Mouse (Mus musculus): Measurements from ENCODE around the gene Tada2a.
A peak's percentile ranks its signal among the peaks of the same experiment; 100 is the strongest.

Gene Tada2a

DNA sequence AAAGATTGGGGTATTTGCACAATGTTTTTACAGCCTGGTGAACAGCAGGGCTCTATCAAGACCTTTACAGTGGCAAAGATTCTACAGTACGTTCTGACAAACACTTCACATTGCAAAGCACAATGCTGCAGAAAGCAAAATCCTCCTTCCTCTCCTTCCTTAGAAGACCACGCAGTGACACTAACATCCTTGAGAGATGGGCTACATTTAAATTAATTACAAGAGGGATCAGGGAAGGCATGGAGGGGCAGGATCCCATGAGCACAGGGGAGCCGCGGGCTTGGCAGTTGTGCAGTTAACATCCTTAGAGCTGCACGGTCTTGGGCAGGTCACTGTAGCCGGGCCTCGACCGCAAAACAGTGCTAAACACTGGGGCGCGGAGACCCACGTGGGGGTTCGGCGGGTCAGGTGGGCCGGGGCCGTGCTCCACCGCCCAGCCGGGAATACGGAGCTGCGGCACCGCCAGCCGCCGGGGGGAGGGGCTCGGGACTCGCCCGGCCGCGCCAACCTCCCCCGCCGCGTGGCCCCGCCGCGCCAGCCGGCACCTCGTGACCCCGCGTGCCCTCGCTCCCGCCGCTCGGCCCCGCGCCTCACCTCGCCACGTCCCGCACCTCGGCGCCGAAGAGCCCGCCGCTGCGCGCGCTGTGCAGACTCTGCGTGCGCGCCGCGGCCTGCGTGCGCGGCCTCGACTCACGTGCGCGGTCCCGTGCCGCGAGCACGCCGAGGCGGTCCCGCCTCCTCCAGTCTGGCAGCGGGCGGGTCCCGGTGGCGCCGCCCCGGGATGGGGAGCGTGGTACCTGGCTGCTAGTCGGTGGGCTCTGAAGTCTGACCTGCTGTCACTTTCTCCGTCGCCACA, at the start of gene Tada2a, which contains the start of gene Acaca:
TSS of gene Tada2a (minus strand) at position 658 of the 856 bp plus-strand sequence.
TSS of gene Acaca (plus strand) at position 730 of the 856 bp plus-strand sequence.
- peak; percentile 73 to 93 for DNase-seq

GRCm38 (mm10) chr11:84178571-84178970, 49.2 kb upstream of the Tada2a start:
- DNase-seq: peak in 1 of 2 experiments; percentile 11

GRCm38 (mm10) chr11:84172539-84173435, 43.4 kb upstream of the Tada2a start:
- no peak for DNase-seq

DNA sequence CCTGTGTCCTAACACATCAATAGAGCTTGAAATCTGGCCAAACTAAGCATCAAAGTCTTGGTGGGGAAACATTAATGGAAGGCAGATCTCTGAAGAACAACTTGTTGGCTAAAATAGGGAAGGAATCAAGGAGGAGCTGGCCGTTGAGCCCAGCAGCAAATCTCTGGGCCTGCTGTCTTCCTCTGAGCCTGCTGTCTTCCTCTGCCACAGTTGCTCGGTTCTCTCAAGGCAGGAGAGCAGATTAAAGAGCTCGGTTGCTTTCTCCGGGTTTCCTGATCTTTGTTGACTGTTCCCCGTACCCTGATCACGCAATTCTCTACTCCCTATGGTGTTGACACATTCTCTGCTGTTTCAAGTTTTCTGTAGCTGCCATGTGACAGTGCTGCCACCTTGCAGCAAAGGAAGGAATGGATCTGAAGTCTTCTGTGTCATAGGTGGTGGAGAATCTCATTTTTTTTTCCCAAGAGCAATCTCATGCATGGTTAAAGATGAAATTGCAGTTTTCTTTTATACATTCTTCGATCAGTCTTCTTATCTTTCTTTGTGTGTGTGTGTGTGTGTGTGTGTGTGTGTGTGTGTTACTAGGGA, 39.4 kb upstream of the Tada2a start:
- peak; percentile 45 to 46 for DNase-seq

DNA sequence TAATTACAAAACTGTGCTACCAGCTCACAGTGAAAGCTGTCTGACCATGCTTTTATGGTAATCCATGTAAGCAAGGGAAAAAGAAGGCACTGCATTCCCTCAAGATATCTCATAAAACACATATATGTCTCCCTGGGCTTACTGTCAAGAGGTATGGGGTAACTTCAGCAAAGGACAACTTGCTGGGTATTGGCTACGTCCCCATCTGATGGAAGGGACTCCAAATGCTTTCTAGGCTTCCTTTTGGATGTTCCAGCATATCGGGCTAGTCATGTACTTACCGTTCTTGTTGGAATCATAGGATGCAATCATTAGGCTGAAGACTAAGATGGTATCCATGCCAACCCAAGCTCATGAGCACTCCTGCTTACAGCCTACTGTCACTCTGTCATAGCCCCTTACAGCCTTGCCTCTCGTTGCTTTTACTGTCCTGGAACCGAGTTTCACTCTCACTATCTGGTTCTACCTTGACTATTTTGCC, 37.7 kb upstream of the Tada2a start, which contains the start of gene Gm11437:
TSS of gene Gm11437 (minus strand) at position 431 of the 481 bp plus-strand sequence.
- no peak for DNase-seq

GRCm38 (mm10) chr11:84164561-84164960, 35.2 kb upstream of the Tada2a start:
- DNase-seq: no peak

GRCm38 (mm10) chr11:84164123-84164522, 34.7 kb upstream of the Tada2a start:
- no peak for DNase-seq

GRCm38 (mm10) chr11:84156535-84157262, 27.3 kb upstream of the Tada2a start:
- DNase-seq: no peak

DNA sequence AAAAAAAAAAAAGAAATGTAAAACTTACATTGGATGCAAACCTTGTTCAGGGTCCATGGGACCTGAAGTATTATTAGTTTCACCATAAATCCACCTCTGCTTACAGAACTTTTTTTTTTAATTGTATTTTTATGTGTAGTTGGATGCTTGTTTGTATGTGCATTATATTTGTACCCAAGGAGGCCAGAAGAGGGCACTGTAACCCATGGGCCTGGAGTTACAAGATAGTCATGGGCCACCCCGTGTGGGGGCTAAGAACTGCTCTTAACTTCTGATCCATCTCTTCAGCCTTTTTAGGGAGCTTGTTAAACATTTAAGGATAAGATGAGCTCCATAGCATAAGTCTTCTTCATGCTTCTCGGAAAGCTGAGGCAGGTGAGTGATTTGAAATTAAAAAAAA, 21.5 kb upstream of the Tada2a start:
- DNase-seq: no peak

GRCm38 (mm10) chr11:84146081-84146480, 16.7 kb upstream of the Tada2a start:
- no peak for DNase-seq

DNA sequence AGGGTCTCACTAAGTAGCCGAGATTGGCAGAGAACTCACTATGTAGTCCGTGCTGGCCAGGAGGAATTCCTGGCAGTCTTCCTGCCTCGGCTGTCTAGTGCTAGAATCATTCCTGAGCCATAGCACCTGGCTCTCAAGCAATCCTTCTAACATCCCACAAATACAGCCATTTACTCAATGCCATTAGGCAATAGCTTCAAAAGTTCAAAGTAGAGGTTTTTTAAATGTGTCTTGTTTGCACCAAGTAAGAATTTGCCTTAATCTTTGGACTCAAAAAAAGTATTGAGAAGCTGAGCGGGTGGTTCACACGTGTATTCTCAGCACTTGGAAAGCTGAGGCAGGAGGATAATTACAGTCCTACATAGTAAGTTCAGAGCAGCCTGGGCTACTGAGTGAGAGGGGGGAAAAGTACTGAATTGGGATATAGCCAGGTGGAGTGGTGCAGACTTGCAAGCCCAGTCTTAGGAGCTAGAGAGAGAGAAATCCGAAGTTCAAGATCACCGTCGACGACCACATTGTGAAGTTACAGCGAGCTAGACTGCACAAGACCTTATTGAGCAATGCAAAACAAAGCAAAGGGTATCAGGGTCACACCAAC, 15.9 kb upstream of the Tada2a start:
- DNase-seq: no peak

GRCm38 (mm10) chr11:84141752-84142151, 12.4 kb upstream of the Tada2a start:
- DNase-seq: peak; percentile 23 to 39

GRCm38 (mm10) chr11:84136453-84136852, 7.1 kb upstream of the Tada2a start:
- DNase-seq: no peak

DNA sequence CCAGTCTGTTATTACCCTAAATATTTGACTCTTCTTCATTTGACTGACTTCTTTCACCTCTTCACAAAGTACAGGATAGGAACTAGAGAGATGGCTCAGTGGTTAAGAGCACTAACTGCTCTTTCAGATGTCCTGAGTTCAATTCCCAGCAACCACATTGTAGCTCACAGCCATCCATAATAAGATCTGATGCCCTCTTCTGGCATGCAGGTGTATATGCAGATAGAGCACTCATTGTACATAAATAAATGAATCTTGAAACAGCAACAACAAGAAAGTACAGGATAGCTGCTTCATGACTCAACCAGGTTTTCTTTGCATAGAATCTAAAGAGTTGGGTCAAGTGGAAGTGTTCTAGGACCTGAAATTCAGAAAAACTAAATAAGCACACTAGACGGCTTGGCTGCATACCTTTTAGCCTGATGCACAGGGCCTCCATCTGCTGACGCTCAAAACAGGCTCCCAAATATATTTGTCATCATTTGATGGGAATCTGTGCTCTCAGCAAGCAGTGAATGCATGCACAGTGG, 5.0 kb upstream of the Tada2a start:
- DNase-seq: no peak

GRCm38 (mm10) chr11:84129799-84130185, 392 bp upstream of the Tada2a start:
- no peak for DNase-seq

- DNase-seq: no peak
Observed at GRCm38 (mm10) chr11:84127977-84128376, 1.4 kb downstream of the Tada2a start.

- DNase-seq: no peak
Observed at GRCm38 (mm10) chr11:84121051-84121956, 8.1 kb downstream of the Tada2a start.

- no peak for DNase-seq
Observed at GRCm38 (mm10) chr11:84117431-84117830, 12.0 kb downstream of the Tada2a start.

DNA sequence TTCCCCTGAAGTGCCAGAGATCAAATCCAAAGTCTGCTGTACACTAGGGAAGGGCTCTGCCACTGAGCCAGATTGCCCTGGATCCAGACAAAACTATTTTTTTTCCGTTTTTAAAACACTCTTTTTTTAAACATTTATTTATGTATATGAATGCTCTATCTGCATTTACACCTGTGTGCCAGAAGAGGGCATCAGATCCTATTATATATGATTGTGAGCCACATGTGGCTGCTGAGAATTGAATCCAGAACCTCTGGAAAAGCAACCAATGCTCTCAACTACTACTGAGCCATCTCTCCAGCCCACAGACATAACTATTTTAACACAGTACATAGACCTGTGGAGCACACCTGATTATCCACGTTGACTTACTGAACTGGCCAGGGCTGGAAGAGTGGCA, 13.2 kb downstream of the Tada2a start:
- no peak for DNase-seq

GRCm38 (mm10) chr11:84115646-84116045, 13.8 kb downstream of the Tada2a start:
- DNase-seq: peak; percentile 16 to 19
